Mouse (Mus musculus) C2C12 (cell line): ENCODE measurements at regions not wholly inside any gene's neighbourhood (a gene's known extent, or its start where the extent isn't known, plus 50 kb on each side); places are given as distances from the start of the nearest gene placed in this dataset.

ENCODE experiments used
- H3K27me3 ChIP-seq: one replicate; pipeline ENCODE4 v1.6.1; 2011; ENCODE audit not compliant: control insufficient read depth, insufficient read depth, insufficient read length
- H3K36me3 ChIP-seq: one replicate; pipeline ENCODE4 v1.6.1; 2011; ENCODE audit not compliant: control insufficient read depth, insufficient read depth
- H3K4me3 ChIP-seq: one replicate; pipeline ENCODE4 v1.5.1; 2011; ENCODE audit warnings: mild to moderate bottlenecking, control low read depth; ENCODE audit not compliant: poor library complexity, insufficient read depth, severe bottlenecking
- H3K79me2 ChIP-seq: one replicate; pipeline ENCODE4 v1.6.1; 2011; ENCODE audit not compliant: control insufficient read depth, insufficient read depth
- H3K79me3 ChIP-seq: one replicate; pipeline ENCODE4 v1.6.1; 2011; ENCODE audit warnings: low read depth, control low read depth
- H3ac ChIP-seq: one replicate; pipeline ENCODE3; 2011; ENCODE audit warnings: low read depth; ENCODE audit not compliant: control insufficient read depth, insufficient read length
- CEBPB ChIP-seq: IDR thresholded peaks from one replicate; pipeline ENCODE4 v1.6.1; 2011; ENCODE audit warnings: low read depth, mild to moderate bottlenecking, control low read depth, moderate library complexity
- CTCF ChIP-seq: IDR thresholded peaks from one replicate; pipeline ENCODE4 v1.5.1; 2011; ENCODE audit not compliant: control insufficient read depth, insufficient read depth, insufficient read length
- FOSL1 ChIP-seq: IDR thresholded peaks from one replicate; pipeline ENCODE4 v1.8.0; 2011; ENCODE audit warnings: mild to moderate bottlenecking, low read length; ENCODE audit not compliant: poor library complexity, insufficient read depth, severe bottlenecking
- MAX ChIP-seq: IDR thresholded peaks from one replicate; pipeline ENCODE4 v1.6.1; 2011; ENCODE audit warnings: mild to moderate bottlenecking, control low read depth
- MYOD1 ChIP-seq: IDR thresholded peaks from one replicate; pipeline ENCODE4 v1.6.1; 2011; ENCODE audit warnings: low read depth; ENCODE audit not compliant: control insufficient read depth, insufficient read length
- MYOG ChIP-seq: IDR thresholded peaks from one replicate; pipeline ENCODE4 v1.6.1; 2011; ENCODE audit not compliant: control insufficient read depth, insufficient read length; ENCODE audit errors: extremely low read depth
- USF1 ChIP-seq: IDR thresholded peaks from one replicate; pipeline ENCODE4 v1.6.1; 2011; ENCODE audit warnings: low read depth, mild to moderate bottlenecking, control low read depth, moderate library complexity

DNA sequence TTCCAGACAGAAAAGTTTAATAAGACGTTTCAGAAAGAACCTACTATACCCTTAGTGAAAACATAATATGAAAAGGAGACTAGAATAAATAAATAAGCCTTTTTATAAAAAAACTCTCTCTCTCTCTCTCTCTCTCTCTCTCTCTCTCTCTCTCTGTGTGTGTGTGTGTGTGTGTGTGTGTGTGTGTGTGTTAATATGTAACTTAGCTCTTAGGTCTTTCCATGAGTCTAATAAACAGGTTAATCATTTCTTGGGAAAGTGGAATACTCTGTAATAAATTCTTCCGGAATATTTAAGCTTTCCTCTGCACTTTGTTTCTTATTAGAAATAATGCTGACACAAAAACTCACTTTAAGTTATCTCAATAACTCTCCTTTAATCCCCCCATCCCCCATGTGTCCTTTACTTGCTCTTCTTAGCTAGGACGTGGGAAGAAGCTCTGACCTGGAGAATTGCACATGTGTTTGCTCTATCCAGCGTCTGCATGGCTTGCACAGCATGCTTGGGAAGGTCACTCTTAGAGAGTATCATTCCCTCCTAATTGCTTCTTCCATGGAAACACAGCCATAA is 403.3 kb downstream of the Ets1 start:
- H3K79me2 ChIP-seq, result no peaks in the 10 kb centered on the region
- H3K4me3 ChIP-seq, result no peak overlapping the region
- TF ChIP-seq CEBPB (no peak), USF1 (no peak), MYOG (no peak), FOSL1 (no peak), MYOD1 (no peak), MAX (no peak), CTCF (no peak)

DNA sequence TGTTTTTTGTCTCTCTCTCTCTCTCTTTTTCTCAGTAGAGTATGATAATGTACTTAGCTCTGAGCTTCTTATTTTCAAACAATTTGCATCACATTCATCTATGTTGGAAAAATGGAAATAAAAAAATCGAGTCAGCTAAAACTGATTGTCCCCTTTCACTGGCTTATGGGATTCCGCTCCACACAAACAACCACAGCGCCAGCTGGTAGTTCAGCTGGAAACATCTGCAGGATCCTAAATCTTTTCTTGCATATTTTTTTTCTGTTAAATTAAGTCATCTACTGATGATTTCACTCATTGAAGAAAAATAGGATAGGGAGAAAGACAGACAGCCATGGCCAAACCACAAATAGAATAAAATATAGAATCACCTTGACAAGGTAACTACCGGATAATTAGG is 414.8 kb downstream of the Ets1 start:
- Histone ChIP-seq H3K36me3 (no peaks in the 10 kb centered on the region), H3K79me2 (no peaks in the 10 kb centered on the region), H3K27me3 (no peaks in the 10 kb centered on the region), H3ac (no peak overlapping the region), H3K79me3 (no peaks in the 10 kb centered on the region), H3K4me3 (no peak overlapping the region)
- TF ChIP-seq USF1, result no peak
- TF ChIP-seq MYOD1, result no peak
- no peak for TF ChIP-seq CEBPB
- no peak for TF ChIP-seq MAX

More for the DNA sequence above, 403.3 kb downstream of the Ets1 start:
- Histone ChIP-seq H3K27me3 (no peaks in the 10 kb centered on the region), H3K79me3 (no peaks in the 10 kb centered on the region), H3ac (no peak overlapping the region), H3K36me3 (no peaks in the 10 kb centered on the region)

DNA sequence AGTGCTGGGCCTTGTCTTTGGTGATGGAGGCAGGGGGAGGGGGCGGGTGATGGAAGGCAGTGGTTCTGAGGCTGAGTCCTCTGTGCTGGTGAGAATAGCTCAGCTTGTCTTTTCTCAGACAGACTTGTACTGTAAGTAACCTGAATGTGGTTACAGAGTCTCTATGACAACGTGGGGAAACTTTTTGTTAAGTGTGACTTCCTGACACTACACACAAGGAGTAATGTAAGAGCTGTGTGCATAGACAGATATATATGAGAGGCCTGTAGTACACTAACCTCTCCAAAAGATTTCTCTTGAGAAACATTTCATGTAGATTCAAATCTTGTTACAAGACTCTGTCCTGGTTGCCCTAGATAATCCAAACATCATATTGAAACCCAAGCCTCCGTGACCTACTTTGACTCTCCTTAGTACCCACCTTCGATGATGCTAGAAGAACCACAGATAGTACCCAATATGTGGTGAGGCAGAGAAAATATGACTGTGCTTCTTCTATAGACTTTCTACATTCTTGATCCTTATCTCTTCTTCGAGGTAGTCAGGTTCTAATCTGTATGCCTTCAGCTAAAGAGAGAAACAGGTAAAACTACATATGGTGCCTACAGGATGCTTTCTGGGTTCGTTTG is 424.7 kb downstream of the Ets1 start:
- no peaks in the 10 kb centered on the region for H3K79me3 ChIP-seq
- TF ChIP-seq USF1 (no peak), CTCF (no peak), FOSL1 (no peak), MYOG (no peak), MYOD1 (no peak), CEBPB (no peak)
- H3ac ChIP-seq, result no peak overlapping the region
- no peaks in the 10 kb centered on the region for H3K79me2 ChIP-seq
- H3K4me3 ChIP-seq, result no peak overlapping the region
- H3K27me3 ChIP-seq, result no peaks in the 10 kb centered on the region
- H3K36me3 ChIP-seq, result no peaks in the 10 kb centered on the region

DNA sequence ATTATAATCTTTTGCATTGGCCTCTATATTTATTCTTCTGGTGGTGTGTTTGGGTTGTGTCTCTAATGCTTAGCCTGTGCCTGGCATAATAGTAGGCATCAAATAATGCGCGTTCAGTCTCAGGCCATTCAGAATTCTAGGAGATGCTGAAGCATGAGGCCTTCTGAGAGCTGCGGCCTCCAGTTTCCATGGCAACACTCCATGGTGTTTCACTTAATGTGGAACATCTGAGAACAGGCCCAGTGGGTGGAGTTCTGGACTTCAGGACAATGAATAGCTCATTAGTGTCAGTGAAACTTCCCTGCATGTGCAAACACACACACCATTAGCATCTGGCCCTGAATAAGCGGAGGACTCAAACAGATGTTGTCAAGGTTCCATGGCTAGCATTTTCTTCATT is 426.5 kb downstream of the Ets1 start:
- TF ChIP-seq CTCF (no peak), CEBPB (no peak), MYOD1 (no peak), FOSL1 (no peak), USF1 (no peak), MYOG (no peak), MAX (no peak)
- no peak overlapping the region for H3K4me3 ChIP-seq
- H3K79me3 ChIP-seq, result no peaks in the 10 kb centered on the region
- no peak overlapping the region for H3ac ChIP-seq
- H3K79me2 ChIP-seq, result no peaks in the 10 kb centered on the region
- no peaks in the 10 kb centered on the region for H3K27me3 ChIP-seq
- H3K36me3 ChIP-seq, result no peaks in the 10 kb centered on the region

DNA sequence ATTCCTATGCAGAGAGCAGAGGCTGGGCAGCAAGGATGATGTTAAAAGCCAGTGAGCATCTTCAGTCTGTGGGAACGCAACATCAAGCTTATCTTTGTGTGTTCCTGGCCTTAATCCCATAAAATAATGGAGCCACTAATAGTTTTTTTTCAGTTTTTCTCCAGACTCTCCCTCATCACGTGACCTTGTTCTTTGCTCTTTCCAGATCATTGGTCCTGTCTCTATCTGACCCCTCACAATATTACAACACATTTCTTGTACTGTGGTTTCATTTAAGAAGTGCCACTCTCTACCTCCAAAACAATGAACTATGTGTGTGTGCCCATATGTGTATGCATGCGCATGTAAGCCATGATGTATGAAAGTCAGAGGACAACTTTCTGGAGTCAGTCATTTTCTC is 429.3 kb downstream of the Ets1 start:
- Histone ChIP-seq H3K27me3 (no peaks in the 10 kb centered on the region), H3K4me3 (no peak overlapping the region), H3K36me3 (no peaks in the 10 kb centered on the region), H3ac (no peak overlapping the region), H3K79me2 (no peaks in the 10 kb centered on the region), H3K79me3 (no peaks in the 10 kb centered on the region)
- peak; percentile 42 for TF ChIP-seq USF1
- no peak for TF ChIP-seq MYOD1

DNA sequence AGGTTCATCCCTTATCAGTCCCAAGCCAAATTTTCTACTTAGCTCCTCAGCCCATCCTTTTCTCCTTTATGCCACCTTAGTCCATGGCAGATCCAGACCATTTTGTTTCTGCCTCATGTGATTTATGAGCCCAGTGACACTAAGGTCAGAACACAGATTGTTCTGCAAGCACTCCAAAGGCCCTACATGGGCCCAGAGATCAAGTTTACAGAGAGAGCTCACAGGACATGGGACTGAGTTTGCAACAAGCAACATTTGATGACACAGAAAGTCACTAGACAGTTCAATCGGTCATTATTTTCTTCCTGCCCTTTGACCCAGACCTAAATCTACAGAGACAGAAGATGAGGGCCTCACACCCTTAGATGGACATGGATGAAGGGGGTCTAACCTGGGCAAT is 431.5 kb downstream of the Ets1 start:
- H3K79me2 ChIP-seq, result no peaks in the 10 kb centered on the region
- no peaks in the 10 kb centered on the region for H3K27me3 ChIP-seq
- H3K79me3 ChIP-seq, result no peaks in the 10 kb centered on the region
- H3K4me3 ChIP-seq, result no peak overlapping the region
- no peak for TF ChIP-seq MYOD1
- TF ChIP-seq USF1, result no peak
- no peak for TF ChIP-seq MYOG
- TF ChIP-seq MAX, result no peak
- no peak for TF ChIP-seq CEBPB
- H3K36me3 ChIP-seq, result no peaks in the 10 kb centered on the region
- no peak overlapping the region for H3ac ChIP-seq
